Comparison of ENCODE assay signal across 7 mouse cellular contexts in genomic region chr2:27043461-27043860, GRCm38 (mm10). TPM values are rescaled to one million over a fixed set of nuclear protein-coding genes. Genes with fewer than 3 reads are reported as not detected.
DNase-seq lines count a peak whose midpoint lies in the region; ATAC-seq and TF ChIP-seq lines count a peak whose summit lies in the region.

No protein-coding gene starts in this region.

- no peak overlapping the region for H3K27ac ChIP-seq in embryonic facial prominence, embryonic 13.5 days
- no peak overlapping the region for H3K27ac ChIP-seq in heart, embryonic 10.5 days
- H3K27ac ChIP-seq in kidney, embryonic 14.5 days (ENCODE audit: low read depth, low read length) = no peak overlapping the region
- H3K27ac ChIP-seq in limb, embryonic 14.5 days (replicated peaks; ENCODE audit: low read depth, low read length) = no peak overlapping the region

- no peak for TF ChIP-seq POLR2A in limb, embryonic 14.5 days (IDR thresholded peaks at IDR 0.05; ENCODE audit: borderline replicate concordance, extremely low read depth, insufficient read depth, insufficient read length)

- H3K9ac ChIP-seq in embryonic facial prominence, embryonic 13.5 days = no peak overlapping the region
- H3K9ac ChIP-seq in kidney, embryonic 14.5 days (ENCODE audit: low read depth, low read length) = no peak overlapping the region
- H3K9ac ChIP-seq in limb, embryonic 14.5 days (ENCODE audit: low read depth, low read length, severe bottlenecking) = no peak overlapping the region

- WGBS in embryonic facial prominence, embryonic 13.5 days = 23% methylated on average over 3 of the region's 3 CpGs
- 37% methylated on average over 3 of the region's 3 CpGs for WGBS in heart, embryonic 10.5 days
- 12% methylated on average over 3 of the region's 3 CpGs for WGBS in kidney, embryonic 14.5 days
- WGBS in limb, embryonic 14.5 days = 21% methylated on average over 3 of the region's 3 CpGs

- H3K4me2 ChIP-seq in embryonic facial prominence, embryonic 13.5 days = no peak overlapping the region
- H3K4me2 ChIP-seq in kidney, embryonic 14.5 days (replicated peaks; ENCODE audit: low read depth, low read length) = no peak overlapping the region
- no peak overlapping the region for H3K4me2 ChIP-seq in limb, embryonic 14.5 days (replicated peaks; ENCODE audit: low read depth, low read length, severe bottlenecking)

- DNase-seq in adrenal gland, postnatal 10 days = peak; percentile 91
- peak; percentile 86 for DNase-seq in heart, embryonic 10.5 days (ENCODE audit: low spot score)
- peak; percentile 88 for DNase-seq in limb, embryonic 14.5 days (ENCODE audit: low spot score)
- DNase-seq in naive thymus-derived CD4-positive, alpha-beta T cell, adult 2 months (ENCODE audit: low read depth) = peak; percentile 79
- DNase-seq in splenic B cell, adult 2 months (ENCODE audit: low read depth, low spot score) = peak; percentile 81

- H3K27me3 ChIP-seq in embryonic facial prominence, embryonic 13.5 days = no peaks in the 10 kb centered on the region
- peaks cover 34% of the 10 kb centered on the region for H3K27me3 ChIP-seq in heart, embryonic 10.5 days (ENCODE audit: insufficient read depth, poor library complexity, severe bottlenecking)
- H3K27me3 ChIP-seq in kidney, embryonic 14.5 days (ENCODE audit: control insufficient read depth, insufficient read depth, low read length) = no peaks in the 10 kb centered on the region
- H3K27me3 ChIP-seq in limb, embryonic 14.5 days (ENCODE audit: control insufficient read depth, insufficient read depth, low read length) = no peaks in the 10 kb centered on the region
- H3K27me3 ChIP-seq in splenic B cell, adult 2 months (ENCODE audit: control insufficient read depth, insufficient read depth, low read length, poor library complexity, severe bottlenecking) = no peaks in the 10 kb centered on the region

- H3K4me3 ChIP-seq in embryonic facial prominence, embryonic 13.5 days = no peak overlapping the region
- no peak overlapping the region for H3K4me3 ChIP-seq in heart, embryonic 10.5 days
- H3K4me3 ChIP-seq in kidney, embryonic 14.5 days (ENCODE audit: low read length) = no peak overlapping the region
- no peak overlapping the region for H3K4me3 ChIP-seq in limb, embryonic 14.5 days (replicated peaks; ENCODE audit: low read length)

- H3K4me1 ChIP-seq in embryonic facial prominence, embryonic 13.5 days = peaks cover 4% of the 10 kb centered on the region; the same call in 1 of the 2 replicates
- peaks cover 21% of the 10 kb centered on the region for H3K4me1 ChIP-seq in heart, embryonic 10.5 days
- H3K4me1 ChIP-seq in kidney, embryonic 14.5 days (ENCODE audit: control insufficient read depth, insufficient read depth, low read length) = no peaks in the 10 kb centered on the region
- no peaks in the 10 kb centered on the region for H3K4me1 ChIP-seq in limb, embryonic 14.5 days (ENCODE audit: control insufficient read depth, insufficient read depth, low read length)

- no peaks in the 10 kb centered on the region for H3K9me3 ChIP-seq in embryonic facial prominence, embryonic 13.5 days
- H3K9me3 ChIP-seq in heart, embryonic 10.5 days = no peaks in the 10 kb centered on the region
- H3K9me3 ChIP-seq in kidney, embryonic 14.5 days (ENCODE audit: control insufficient read depth, low read length) = no peaks in the 10 kb centered on the region
- H3K9me3 ChIP-seq in limb, embryonic 14.5 days (ENCODE audit: control insufficient read depth, low read length) = no peaks in the 10 kb centered on the region

- ATAC-seq in embryonic facial prominence, embryonic 13.5 days (ENCODE audit: insufficient number of reproducible peaks, insufficient read depth, low FRiP score, low TSS enrichment, low read depth) = peak; percentile 68; the same call in 1 of the 2 replicates
- ATAC-seq in kidney, embryonic 14.5 days (ENCODE audit: low FRiP score, low TSS enrichment) = peak; percentile 84; the same call in 1 of the 2 replicates
- peak; percentile 88 for ATAC-seq in limb, embryonic 14.5 days (ENCODE audit: low FRiP score, low read depth)

- H3K36me3 ChIP-seq in embryonic facial prominence, embryonic 13.5 days = no peaks in the 10 kb centered on the region
- no peaks in the 10 kb centered on the region for H3K36me3 ChIP-seq in heart, embryonic 10.5 days
- no peaks in the 10 kb centered on the region for H3K36me3 ChIP-seq in kidney, embryonic 14.5 days (ENCODE audit: control insufficient read depth, insufficient read depth, low read length)
- H3K36me3 ChIP-seq in limb, embryonic 14.5 days (ENCODE audit: control insufficient read depth, insufficient read depth, low read length) = no peaks in the 10 kb centered on the region
- no peaks in the 10 kb centered on the region for H3K36me3 ChIP-seq in splenic B cell, adult 2 months (ENCODE audit: control insufficient read depth, insufficient read depth, low read length, poor library complexity, severe bottlenecking)

RNA-seq across cellular contexts. Expression of gene Slc2a6, which starts 15.7 kb away (rescaled TPM):
- total RNA-seq in adrenal gland, postnatal 10 days (2021) = 1 to 10 TPM; 1.2 to 1.7 TPM
- 0.44 and 0.84 TPM in 2 replicates for polyA plus RNA-seq in embryonic facial prominence, embryonic 13.5 days (2015; fragmentation: Nextera tagmentation; extraction: Ambion mirVana)
- polyA plus RNA-seq in heart, embryonic 10.5 days (2016; fragmentation: Nextera tagmentation; extraction: Ambion mirVana) = 0.34 and 0.49 TPM in 2 replicates
- 0.37 and 0.64 TPM in 2 replicates for polyA plus RNA-seq in kidney, embryonic 14.5 days (2014; fragmentation: Nextera tagmentation; extraction: Ambion mirVana)
- polyA plus RNA-seq in limb, embryonic 14.5 days (2012; rRNA removed) = 0.73 and 1.0 TPM in 2 replicates
- polyA plus RNA-seq in limb, embryonic 14.5 days (2014; fragmentation: Nextera tagmentation; extraction: Ambion mirVana) = 0.48 and 0.88 TPM in 2 replicates

RNA-seq across cellular contexts. Expression of gene Mymk, which starts 28.5 kb away (rescaled TPM):
- 1 to 10 TPM in 1 of 2 experiments, under 1 TPM in 1; 0.45 to 2.7 TPM for total RNA-seq in adrenal gland, postnatal 10 days (2021)
- polyA plus RNA-seq in embryonic facial prominence, embryonic 13.5 days (2015; fragmentation: Nextera tagmentation; extraction: Ambion mirVana) = 3.5 and 6.4 TPM in 2 replicates
- 0.09 TPM in 1 of 2 replicates, not detected in the other for polyA plus RNA-seq in heart, embryonic 10.5 days (2016; fragmentation: Nextera tagmentation; extraction: Ambion mirVana)
- 0.54 TPM in 1 of 2 replicates, not detected in the other for polyA plus RNA-seq in kidney, embryonic 14.5 days (2014; fragmentation: Nextera tagmentation; extraction: Ambion mirVana)
- polyA plus RNA-seq in limb, embryonic 14.5 days (2012; rRNA removed) = 46.8 and 60.5 TPM in 2 replicates
- polyA plus RNA-seq in limb, embryonic 14.5 days (2014; fragmentation: Nextera tagmentation; extraction: Ambion mirVana) = 47.8 and 70.4 TPM in 2 replicates

RNA-seq across cellular contexts. Expression of gene Cacfd1, which starts 33.7 kb away (rescaled TPM):
- total RNA-seq in adrenal gland, postnatal 10 days (2021) = 10 to 100 TPM; 40.6 to 42.0 TPM
- 78.0 and 80.0 TPM in 2 replicates for polyA plus RNA-seq in embryonic facial prominence, embryonic 13.5 days (2015; fragmentation: Nextera tagmentation; extraction: Ambion mirVana)
- 48.3 and 54.5 TPM in 2 replicates for polyA plus RNA-seq in heart, embryonic 10.5 days (2016; fragmentation: Nextera tagmentation; extraction: Ambion mirVana)
- polyA plus RNA-seq in kidney, embryonic 14.5 days (2014; fragmentation: Nextera tagmentation; extraction: Ambion mirVana) = 36.7 and 56.5 TPM in 2 replicates
- 82.9 and 94.2 TPM in 2 replicates for polyA plus RNA-seq in limb, embryonic 14.5 days (2012; rRNA removed)
- polyA plus RNA-seq in limb, embryonic 14.5 days (2014; fragmentation: Nextera tagmentation; extraction: Ambion mirVana) = 65.3 and 68.6 TPM in 2 replicates

RNA-seq across cellular contexts. Expression of gene Adamtsl2, which starts 35.7 kb away (rescaled TPM):
- total RNA-seq in adrenal gland, postnatal 10 days (2021) = 10 to 100 TPM in 1 of 2 experiments, 1 to 10 TPM in 1; 8.1 to 15.9 TPM
- 2.9 and 4.3 TPM in 2 replicates for polyA plus RNA-seq in embryonic facial prominence, embryonic 13.5 days (2015; fragmentation: Nextera tagmentation; extraction: Ambion mirVana)
- 9.7 and 13.5 TPM in 2 replicates for polyA plus RNA-seq in heart, embryonic 10.5 days (2016; fragmentation: Nextera tagmentation; extraction: Ambion mirVana)
- polyA plus RNA-seq in kidney, embryonic 14.5 days (2014; fragmentation: Nextera tagmentation; extraction: Ambion mirVana) = 0.51 and 0.65 TPM in 2 replicates
- polyA plus RNA-seq in limb, embryonic 14.5 days (2012; rRNA removed) = 16.1 and 21.5 TPM in 2 replicates
- 9.3 and 12.9 TPM in 2 replicates for polyA plus RNA-seq in limb, embryonic 14.5 days (2014; fragmentation: Nextera tagmentation; extraction: Ambion mirVana)
